Mouse (Mus musculus) embryonic facial prominence, embryonic 15.5 days (tissue): Measurements from ENCODE around the gene Syt16. TPM values are rescaled to one million over a fixed set of nuclear protein-coding genes. Genes with fewer than 3 reads are reported as not detected.

Experiments
- ATAC-seq: fragments of 200-750 bp; cut with Nextera tagmentation; 2 replicates; pipeline ENCODE4 v1.8.0; 2017; ENCODE audit warnings: low read depth, moderate TSS enrichment; ENCODE audit not compliant: insufficient number of reproducible peaks, low FRiP score, low TSS enrichment
- H3K27ac ChIP-seq: fragments of 300-500 bp; sonication (generic); replicated peaks from 2 replicates; pipeline ENCODE4 v1.5.1; 2015; ENCODE audit warnings: mild to moderate bottlenecking, inconsistent platforms
- H3K27me3 ChIP-seq: fragments of 300-500 bp; sonication (generic); 2 replicates; pipeline ENCODE4 v1.6.1; 2015; ENCODE audit warnings: inconsistent platforms
- H3K36me3 ChIP-seq: fragments of 300-500 bp; sonication (generic); 2 replicates; pipeline ENCODE4 v1.6.1; 2015; ENCODE audit warnings: mild to moderate bottlenecking, inconsistent platforms
- H3K4me1 ChIP-seq: fragments of 300-500 bp; sonication (generic); 2 replicates; pipeline ENCODE4 v1.6.1; 2015; ENCODE audit warnings: inconsistent platforms
- H3K4me2 ChIP-seq: fragments of 300-500 bp; sonication (generic); replicated peaks from 2 replicates; pipeline ENCODE4 v1.6.1; 2015; ENCODE audit warnings: mild to moderate bottlenecking, inconsistent platforms
- H3K4me3 ChIP-seq: fragments of 300-500 bp; sonication (generic); replicated peaks from 2 replicates; pipeline ENCODE4 v1.5.1; 2015; ENCODE audit warnings: mild to moderate bottlenecking, inconsistent platforms
- H3K9ac ChIP-seq: fragments of 300-500 bp; sonication (generic); 2 replicates; pipeline ENCODE4 v1.6.1; 2015; ENCODE audit warnings: inconsistent platforms
- H3K9me3 ChIP-seq: fragments of 300-500 bp; sonication (generic); replicated peaks from 2 replicates; pipeline ENCODE4 v1.6.1; 2016; ENCODE audit warnings: inconsistent platforms
- whole genome bisulfite sequencing: fragments of 180-500 bp; shearing (Covaris S2); methylation state at CpG from one replicate; pipeline ENCODE4 v1.1.7; 2015; 5-methylcytosine and 5-hydroxymethylcytosine counted together
- polyA plus RNA-seq: library from polyadenylated mRNA; unstranded; fragments of >200 nt; fragmentation: Nextera tagmentation; extraction: Ambion mirVana; gene quantifications from 2 replicates; pipeline ENCODE4 v1.2.1, GENCODE M21; 2015

Gene Syt16
- polyA plus RNA-seq, 1 experiment from 2014 or later: 5.4 TPM

DNA sequence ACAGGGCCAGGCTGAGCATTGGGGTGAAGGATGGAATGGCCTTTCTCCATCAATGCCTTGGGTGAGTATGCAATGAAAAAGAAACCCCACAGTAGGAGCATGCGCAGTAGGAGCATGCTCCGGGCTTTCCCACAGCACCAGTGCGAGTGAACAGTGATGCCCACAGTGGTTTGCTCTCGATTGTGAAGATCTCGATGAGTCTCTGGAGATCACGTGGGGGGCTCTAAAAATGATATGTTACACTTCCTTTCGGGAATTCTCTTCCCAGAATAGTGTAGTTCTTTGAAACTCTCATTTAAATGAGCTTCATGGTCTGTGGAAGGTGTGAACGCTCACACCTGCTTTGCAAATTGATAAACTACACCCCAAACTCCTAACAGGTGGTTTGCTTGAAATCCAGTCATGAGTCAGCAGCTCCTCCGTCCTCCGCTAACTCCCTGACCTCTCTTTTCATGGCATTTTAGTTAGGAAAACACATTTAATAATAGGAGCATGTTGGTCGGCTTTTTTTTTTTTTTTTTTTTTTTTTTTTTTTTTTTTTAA lies 190.9 kb downstream of the Syt16 start:
- no peak overlapping the region for H3K4me2 ChIP-seq
- H3K27me3 ChIP-seq: no peaks in the 10 kb centered on the region
- no peaks in the 10 kb centered on the region for H3K4me1 ChIP-seq
- H3K4me3 ChIP-seq: no peak overlapping the region
- no peaks in the 10 kb centered on the region for H3K9me3 ChIP-seq
- ATAC-seq: no peak
- no peaks in the 10 kb centered on the region for H3K36me3 ChIP-seq
- H3K9ac ChIP-seq: no peak overlapping the region
- 72% methylated on average over 11 of the region's 11 CpGs for WGBS
- no peak overlapping the region for H3K27ac ChIP-seq

DNA sequence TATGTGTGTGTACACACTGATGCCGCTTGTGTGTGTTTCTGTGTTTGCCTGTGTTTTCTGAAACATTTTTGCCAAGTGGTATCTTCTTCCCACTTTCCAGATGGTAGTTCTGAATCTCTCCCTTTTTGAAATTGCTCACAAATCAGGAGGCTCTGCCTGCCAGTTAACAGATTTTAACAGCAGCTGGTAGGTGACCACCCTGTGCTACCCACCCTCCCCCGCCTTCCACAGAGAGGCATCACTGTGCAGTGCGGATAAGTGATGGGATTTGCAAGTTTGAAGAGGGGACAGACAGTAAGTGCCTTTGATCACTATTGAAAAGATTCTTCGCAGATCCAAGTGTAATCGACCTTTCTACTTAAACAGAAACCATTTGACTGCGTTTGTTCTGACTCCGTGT lies 191.4 kb downstream of the Syt16 start:
- ATAC-seq: no peak
- Histone ChIP-seq H3K4me1 (no peaks in the 10 kb centered on the region), H3K36me3 (no peaks in the 10 kb centered on the region), H3K9ac (no peak overlapping the region), H3K27ac (no peak overlapping the region), H3K27me3 (no peaks in the 10 kb centered on the region), H3K4me3 (no peak overlapping the region), H3K4me2 (no peak overlapping the region), H3K9me3 (no peaks in the 10 kb centered on the region)
- WGBS: 40% methylated on average over 7 of the region's 7 CpGs

DNA sequence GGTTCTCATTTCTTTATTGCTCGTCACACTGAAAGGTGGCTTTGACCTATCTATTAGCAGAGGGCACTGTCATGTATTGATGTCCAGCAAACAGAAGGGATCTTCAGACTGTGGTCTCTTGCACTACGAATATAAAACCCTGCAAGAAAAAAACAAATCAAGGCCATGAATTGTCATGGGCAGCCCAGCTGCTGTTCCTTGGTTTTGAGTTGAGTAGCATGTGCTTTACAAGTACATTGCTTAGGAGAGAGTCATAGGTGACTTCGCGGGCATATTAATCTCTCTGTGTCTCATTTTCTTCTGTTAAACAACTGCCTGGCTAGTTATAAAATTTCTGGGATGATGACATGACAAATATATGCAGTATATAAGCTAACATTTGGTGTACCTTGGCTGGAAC lies 192.4 kb downstream of the Syt16 start:
- 81% methylated on average over 4 of the region's 4 CpGs for WGBS
- no peak for ATAC-seq
- no peak overlapping the region for H3K27ac ChIP-seq
- no peak overlapping the region for H3K4me2 ChIP-seq
- H3K36me3 ChIP-seq: no peaks in the 10 kb centered on the region
- H3K9ac ChIP-seq: no peak overlapping the region
- H3K9me3 ChIP-seq: no peaks in the 10 kb centered on the region
- no peaks in the 10 kb centered on the region for H3K27me3 ChIP-seq
- no peak overlapping the region for H3K4me3 ChIP-seq
- H3K4me1 ChIP-seq: no peaks in the 10 kb centered on the region

GRCm38 (mm10) chr12:74190297-74190696 lies 192.8 kb downstream of the Syt16 start:
- Histone ChIP-seq H3K27ac (no peak overlapping the region), H3K9me3 (no peaks in the 10 kb centered on the region), H3K36me3 (no peaks in the 10 kb centered on the region), H3K4me3 (no peak overlapping the region), H3K4me2 (no peak overlapping the region), H3K9ac (no peak overlapping the region), H3K4me1 (no peaks in the 10 kb centered on the region), H3K27me3 (no peaks in the 10 kb centered on the region)
- WGBS: 86% methylated on average over 5 of the region's 5 CpGs
- ATAC-seq: no peak

- no peaks in the 10 kb centered on the region for H3K36me3 ChIP-seq
- H3K4me1 ChIP-seq: no peaks in the 10 kb centered on the region
- H3K27ac ChIP-seq: no peak overlapping the region
- H3K9me3 ChIP-seq: no peaks in the 10 kb centered on the region
- ATAC-seq: no peak
- no peak overlapping the region for H3K9ac ChIP-seq
- H3K4me3 ChIP-seq: no peak overlapping the region
- H3K4me2 ChIP-seq: no peak overlapping the region
- 69% methylated on average over 4 of the region's 4 CpGs for WGBS
- H3K27me3 ChIP-seq: no peaks in the 10 kb centered on the region
These were observed 195.1 kb downstream of the Syt16 start for GRCm38 (mm10) chr12:74192552-74192951.

DNA sequence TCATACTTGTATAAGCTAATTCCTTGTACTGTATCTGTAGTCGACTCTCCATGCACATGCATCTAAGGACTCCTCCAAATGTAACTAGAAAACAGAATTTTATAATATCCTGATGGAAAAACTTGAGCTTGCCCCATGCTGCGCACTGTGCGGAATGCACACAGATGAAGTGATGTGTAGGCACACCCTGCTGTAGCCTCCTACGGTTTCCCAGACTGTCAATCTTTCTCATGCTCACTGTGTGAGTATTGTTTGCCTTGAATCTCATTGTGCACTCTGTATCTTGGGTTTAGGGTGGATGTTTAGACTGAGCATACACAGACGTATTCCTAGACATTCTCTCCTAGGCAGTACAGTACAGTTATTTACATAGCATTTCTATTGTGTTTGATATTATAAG lies 203.9 kb downstream of the Syt16 start:
- ATAC-seq: no peak
- no peaks in the 10 kb centered on the region for H3K36me3 ChIP-seq

GRCm38 (mm10) chr12:74202431-74203042 lies 205.1 kb downstream of the Syt16 start:
- no peak overlapping the region for H3K27ac ChIP-seq
- H3K36me3 ChIP-seq: no peaks in the 10 kb centered on the region
- H3K9ac ChIP-seq: no peak overlapping the region
- H3K9me3 ChIP-seq: no peaks in the 10 kb centered on the region
- WGBS: 89% methylated on average over 6 of the region's 6 CpGs
- no peak overlapping the region for H3K4me2 ChIP-seq
- no peaks in the 10 kb centered on the region for H3K4me1 ChIP-seq
- no peak overlapping the region for H3K4me3 ChIP-seq
- no peaks in the 10 kb centered on the region for H3K27me3 ChIP-seq
- ATAC-seq: no peak

More for the DNA sequence above, 203.9 kb downstream of the Syt16 start:
- Histone ChIP-seq H3K4me3 (no peak overlapping the region), H3K4me1 (no peaks in the 10 kb centered on the region), H3K9me3 (no peaks in the 10 kb centered on the region), H3K9ac (no peak overlapping the region), H3K4me2 (no peak overlapping the region), H3K27ac (no peak overlapping the region), H3K27me3 (no peaks in the 10 kb centered on the region)
- WGBS: 83% methylated on average over 5 of the region's 5 CpGs

DNA sequence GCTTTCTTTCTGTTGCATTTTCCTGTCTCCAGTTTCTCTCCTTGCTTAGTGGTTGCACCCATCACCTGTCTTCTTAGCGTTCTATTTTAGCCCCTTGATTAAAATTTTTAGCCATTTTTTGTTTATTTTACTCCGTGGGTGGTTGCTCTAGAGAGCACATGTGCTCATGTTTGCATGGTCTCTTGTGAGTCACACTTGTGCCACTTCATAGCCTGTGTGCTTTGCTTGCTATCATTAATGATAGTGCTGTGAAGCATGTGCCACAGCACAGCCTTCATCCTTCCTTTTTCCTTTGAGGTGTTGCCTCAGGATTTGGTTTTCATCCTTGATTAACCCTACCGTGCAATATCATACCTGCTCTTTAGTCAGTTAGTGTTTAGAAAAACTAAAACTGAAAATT lies 214.7 kb downstream of the Syt16 start:
- Histone ChIP-seq H3K4me2 (no peak overlapping the region), H3K4me1 (no peaks in the 10 kb centered on the region), H3K9ac (no peak overlapping the region), H3K27me3 (no peaks in the 10 kb centered on the region), H3K9me3 (no peaks in the 10 kb centered on the region), H3K36me3 (no peaks in the 10 kb centered on the region), H3K27ac (no peak overlapping the region), H3K4me3 (no peak overlapping the region)
- ATAC-seq: no peak
- WGBS: 52% methylated on average over 3 of the region's 3 CpGs

- 56% methylated on average over 5 of the region's 5 CpGs for WGBS
- Histone ChIP-seq H3K9ac (no peak overlapping the region), H3K27me3 (no peaks in the 10 kb centered on the region), H3K4me3 (no peak overlapping the region), H3K36me3 (no peaks in the 10 kb centered on the region), H3K4me2 (no peak overlapping the region), H3K4me1 (no peaks in the 10 kb centered on the region), H3K27ac (no peak overlapping the region), H3K9me3 (no peaks in the 10 kb centered on the region)
- no peak for ATAC-seq
These were observed 218.8 kb downstream of the Syt16 start for GRCm38 (mm10) chr12:74216103-74216728.

DNA sequence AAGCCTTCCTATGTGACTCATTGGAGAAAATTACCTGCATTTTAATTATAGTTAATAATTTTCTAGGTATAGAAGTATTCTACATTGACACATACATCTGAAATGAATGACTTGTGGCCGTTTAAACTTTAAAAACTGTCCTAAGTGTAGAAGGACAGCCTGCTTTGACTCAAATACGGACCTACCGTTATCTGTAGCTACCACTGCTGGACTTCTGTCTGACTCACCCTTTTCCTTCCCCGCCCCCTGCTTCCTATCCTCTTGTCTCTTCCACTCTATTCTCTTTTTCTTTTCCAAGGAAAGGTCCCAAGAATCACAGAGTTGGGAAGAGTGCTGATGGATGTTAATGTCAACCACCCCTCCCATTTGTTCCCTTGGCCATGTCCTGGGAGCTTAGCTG lies 222.4 kb downstream of the Syt16 start:
- Histone ChIP-seq H3K4me3 (no peak overlapping the region), H3K36me3 (no peaks in the 10 kb centered on the region), H3K9me3 (no peaks in the 10 kb centered on the region), H3K9ac (no peak overlapping the region), H3K4me2 (no peak overlapping the region), H3K4me1 (no peaks in the 10 kb centered on the region), H3K27ac (no peak overlapping the region), H3K27me3 (no peaks in the 10 kb centered on the region)
- no peak for ATAC-seq
- WGBS: 84% methylated on average over 4 of the region's 4 CpGs

GRCm38 (mm10) chr12:74220651-74221050 lies 223.2 kb downstream of the Syt16 start:
- 82% methylated on average over 1 of the region's 1 CpGs for WGBS
- Histone ChIP-seq H3K9me3 (no peaks in the 10 kb centered on the region), H3K27ac (no peak overlapping the region), H3K4me2 (no peak overlapping the region), H3K36me3 (no peaks in the 10 kb centered on the region), H3K27me3 (no peaks in the 10 kb centered on the region), H3K9ac (no peak overlapping the region), H3K4me1 (no peaks in the 10 kb centered on the region), H3K4me3 (no peak overlapping the region)
- ATAC-seq: no peak

GRCm38 (mm10) chr12:74230808-74231207 lies 233.3 kb downstream of the Syt16 start:
- no peak overlapping the region for H3K9ac ChIP-seq
- no peaks in the 10 kb centered on the region for H3K9me3 ChIP-seq
- WGBS: 68% methylated on average over 10 of the region's 10 CpGs
- no peak for ATAC-seq
- H3K27me3 ChIP-seq: no peaks in the 10 kb centered on the region
- no peak overlapping the region for H3K27ac ChIP-seq
- H3K4me3 ChIP-seq: no peak overlapping the region
- H3K36me3 ChIP-seq: no peaks in the 10 kb centered on the region
- H3K4me2 ChIP-seq: no peak overlapping the region
- no peaks in the 10 kb centered on the region for H3K4me1 ChIP-seq
